Mouse (Mus musculus) lung, postnatal 0 days (tissue): ENCODE results near the gene Hs3st1.

ENCODE experiments used
- CTCF ChIP-seq: IDR thresholded peaks from 2 replicates; pipeline ENCODE4 v1.5.1; 2016; ENCODE audit warnings: antibody characterized with exemption, mild to moderate bottlenecking
- EP300 ChIP-seq: IDR thresholded peaks from 2 replicates; pipeline ENCODE4 v1.6.1; 2016; ENCODE audit warnings: antibody characterized with exemption, mild to moderate bottlenecking, control low read depth

DNA sequence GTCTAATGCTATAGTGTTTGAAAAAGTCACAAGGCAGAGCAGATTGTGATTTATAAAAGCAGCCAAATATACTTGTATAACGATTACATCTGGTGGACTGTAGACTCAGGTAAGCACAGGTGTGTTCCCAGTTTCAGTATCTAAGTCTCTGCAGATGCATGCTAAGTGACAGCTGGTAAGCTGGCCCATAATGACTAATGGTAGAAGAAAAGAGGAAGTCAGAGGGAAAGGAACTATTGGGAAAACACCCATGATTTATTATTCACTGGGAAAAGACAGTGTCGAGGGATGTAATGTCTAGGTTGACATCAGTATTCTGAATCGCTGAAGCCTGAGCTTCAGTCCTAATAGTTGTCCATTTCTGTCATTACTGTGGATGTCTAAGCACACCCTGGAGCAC, 49.7 kb downstream of the Hs3st1 start:
- TF ChIP-seq CTCF (no peak), EP300 (no peak)
